In the genomic region with DNA sequence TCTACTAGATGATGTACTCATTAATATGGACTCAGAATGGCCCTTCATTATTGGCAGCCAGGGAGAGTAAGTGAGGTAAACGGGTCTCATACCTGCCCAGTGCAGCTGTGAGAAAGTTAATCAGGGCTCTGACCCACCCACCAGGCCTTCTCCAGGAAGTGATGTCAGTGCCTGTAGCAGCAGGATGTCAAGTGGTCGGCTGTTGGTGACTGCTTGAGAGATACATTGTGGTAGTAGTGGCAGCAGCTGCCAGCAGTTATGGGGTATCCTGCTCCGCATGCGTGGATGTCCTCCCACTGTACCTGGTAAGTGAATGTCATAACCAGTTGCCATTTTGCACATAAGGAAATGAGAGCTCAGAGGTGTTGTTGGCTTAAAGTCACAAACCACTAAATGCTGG, we compare ENCODE assay signal across 13 mouse cellular contexts. TPM values are rescaled to one million over a fixed set of nuclear protein-coding genes. Genes with fewer than 3 reads are reported as not detected.
DNase-seq lines count a peak whose midpoint lies in the region; ATAC-seq lines count a peak whose summit lies in the region.
"Had no signal": no experiment of that assay in that cellular context is flagged by ENCODE, and none has a peak within 500 bp of the region (broad histone marks: within the 10 kb centered on the region; RNA-seq: fewer than 3 reads in every experiment).

No protein-coding gene starts in this region.

- 0 out of 2 replicates have a peak, but pooled peaks cover 9% of the 10 kb centered on the region for H3K36me3 ChIP-seq in midbrain, embryonic 12.5 days
- H3K36me3 ChIP-seq in midbrain, embryonic 10.5 days = no peaks in the 10 kb centered on the region
- peaks cover 7% of the 10 kb centered on the region; the same call in 1 of the 2 replicates for H3K36me3 ChIP-seq in forebrain, embryonic 16.5 days (ENCODE audit: control insufficient read depth, insufficient read depth)
- peaks cover 20% of the 10 kb centered on the region for H3K36me3 ChIP-seq in midbrain, embryonic 14.5 days (ENCODE audit: control insufficient read depth, insufficient read depth, low read length)
- no peaks in the 10 kb centered on the region for H3K36me3 ChIP-seq in intestine, embryonic 15.5 days
- H3K36me3 ChIP-seq: embryonic facial prominence, embryonic 12.5 days had no signal

- H3K9me3 ChIP-seq in midbrain, embryonic 12.5 days = no peaks in the 10 kb centered on the region
- H3K9me3 ChIP-seq in midbrain, embryonic 10.5 days (replicated peaks) = no peaks in the 10 kb centered on the region
- no peaks in the 10 kb centered on the region for H3K9me3 ChIP-seq in forebrain, embryonic 16.5 days (ENCODE audit: control insufficient read depth, low read length)
- H3K9me3 ChIP-seq in midbrain, embryonic 14.5 days (ENCODE audit: control insufficient read depth, low read length) = no peaks in the 10 kb centered on the region
- H3K9me3 ChIP-seq in intestine, embryonic 15.5 days = no peaks in the 10 kb centered on the region
- H3K9me3 ChIP-seq: embryonic facial prominence, embryonic 12.5 days had no signal

- no peak for DNase-seq in midbrain, embryonic 10.5 days (ENCODE audit: low spot score)
- DNase-seq in midbrain, embryonic 14.5 days = no peak
- peak; percentile 56 for DNase-seq in thymus, postnatal 14 days
- DNase-seq in layer of hippocampus, adult 8-10 months (ENCODE audit: low spot score in 2 of 2) = no peak
- DNase-seq in gastrocnemius, adult 18-20 months (ENCODE audit: low spot score) = no peak
- DNase-seq: cerebellum, adult 2 months; heart, postnatal 14 days; kidney, postnatal 36 days; liver had no signal

- ATAC-seq in midbrain, embryonic 12.5 days (ENCODE audit: low FRiP score, low read depth) = no peak
- no peak for ATAC-seq in forebrain, embryonic 16.5 days
- no peak for ATAC-seq in midbrain, embryonic 14.5 days (ENCODE audit: low FRiP score, low TSS enrichment)
- ATAC-seq in intestine, embryonic 15.5 days = no peak

- peaks cover 15% of the 10 kb centered on the region; the same call in 1 of the 2 replicates for H3K4me1 ChIP-seq in midbrain, embryonic 12.5 days
- peaks cover 10% of the 10 kb centered on the region; the same call in 1 of the 2 replicates for H3K4me1 ChIP-seq in midbrain, embryonic 10.5 days
- peaks cover 12% of the 10 kb centered on the region for H3K4me1 ChIP-seq in forebrain, embryonic 16.5 days (replicated peaks; ENCODE audit: control insufficient read depth, insufficient read depth, low read length)
- H3K4me1 ChIP-seq in midbrain, embryonic 14.5 days (ENCODE audit: control insufficient read depth, insufficient read depth, low read length) = peaks cover 38% of the 10 kb centered on the region
- H3K4me1 ChIP-seq in intestine, embryonic 15.5 days (replicated peaks) = no peaks in the 10 kb centered on the region
- H3K4me1 ChIP-seq: embryonic facial prominence, embryonic 12.5 days had no signal

- WGBS in midbrain, embryonic 12.5 days = 81% methylated on average over 4 of the region's 4 CpGs
- WGBS in midbrain, embryonic 10.5 days = 84% methylated on average over 4 of the region's 4 CpGs
- 61% methylated on average over 4 of the region's 4 CpGs for WGBS in forebrain, embryonic 16.5 days
- WGBS in midbrain, embryonic 14.5 days = 72% methylated on average over 4 of the region's 4 CpGs
- WGBS in intestine, embryonic 15.5 days = 66% methylated on average over 4 of the region's 4 CpGs

- no peak overlapping the region for H3K9ac ChIP-seq in midbrain, embryonic 12.5 days (replicated peaks)
- no peak overlapping the region; the same call in 1 of the 2 replicates for H3K9ac ChIP-seq in forebrain, embryonic 16.5 days (replicated peaks; ENCODE audit: low read depth, low read length)
- no peak overlapping the region for H3K9ac ChIP-seq in midbrain, embryonic 14.5 days (replicated peaks; ENCODE audit: low read length)
- H3K9ac ChIP-seq in intestine, embryonic 15.5 days = no peak overlapping the region
- H3K9ac ChIP-seq: embryonic facial prominence, embryonic 12.5 days had no signal

- H3K4me3 ChIP-seq in midbrain, embryonic 12.5 days = no peak overlapping the region
- no peak overlapping the region for H3K4me3 ChIP-seq in midbrain, embryonic 10.5 days
- no peak overlapping the region for H3K4me3 ChIP-seq in forebrain, embryonic 16.5 days (replicated peaks; ENCODE audit: low read length)
- H3K4me3 ChIP-seq in midbrain, embryonic 14.5 days (replicated peaks; ENCODE audit: low read depth, low read length) = no peak overlapping the region
- H3K4me3 ChIP-seq in intestine, embryonic 15.5 days (replicated peaks) = no peak overlapping the region
- H3K4me3 ChIP-seq: embryonic facial prominence, embryonic 12.5 days had no signal

- no peak overlapping the region for H3K4me2 ChIP-seq in midbrain, embryonic 12.5 days (replicated peaks)
- H3K4me2 ChIP-seq in forebrain, embryonic 16.5 days (ENCODE audit: low read length) = no peak overlapping the region
- no peak overlapping the region for H3K4me2 ChIP-seq in midbrain, embryonic 14.5 days (ENCODE audit: low read length)
- no peak overlapping the region for H3K4me2 ChIP-seq in intestine, embryonic 15.5 days (replicated peaks)
- H3K4me2 ChIP-seq: embryonic facial prominence, embryonic 12.5 days had no signal

- H3K27me3 ChIP-seq in midbrain, embryonic 12.5 days = no peaks in the 10 kb centered on the region
- H3K27me3 ChIP-seq in midbrain, embryonic 10.5 days (ENCODE audit: low read depth, poor library complexity, severe bottlenecking) = no peaks in the 10 kb centered on the region
- no peaks in the 10 kb centered on the region for H3K27me3 ChIP-seq in forebrain, embryonic 16.5 days (replicated peaks; ENCODE audit: control insufficient read depth, insufficient read depth, low read length)
- no peaks in the 10 kb centered on the region for H3K27me3 ChIP-seq in midbrain, embryonic 14.5 days (ENCODE audit: control insufficient read depth, insufficient read depth, low read length)
- H3K27me3 ChIP-seq in intestine, embryonic 15.5 days (replicated peaks) = no peaks in the 10 kb centered on the region
- H3K27me3 ChIP-seq: embryonic facial prominence, embryonic 12.5 days had no signal

- peak overlapping the region; percentile 4; the same call in 1 of the 2 replicates for H3K27ac ChIP-seq in midbrain, embryonic 12.5 days (replicated peaks)
- H3K27ac ChIP-seq in midbrain, embryonic 10.5 days (replicated peaks) = no peak overlapping the region
- H3K27ac ChIP-seq in forebrain, embryonic 16.5 days (ENCODE audit: low read length) = peak overlapping the region; percentile 46
- peak overlapping the region; percentile 73; the same call in 1 of the 2 replicates for H3K27ac ChIP-seq in midbrain, embryonic 14.5 days (replicated peaks; ENCODE audit: low read depth, low read length)
- no peak overlapping the region for H3K27ac ChIP-seq in intestine, embryonic 15.5 days
- H3K27ac ChIP-seq: embryonic facial prominence, embryonic 12.5 days had no signal

RNA-seq across cellular contexts. Expression of gene Nsg2, which starts 39.4 kb away (rescaled TPM):
- 193 and 198 TPM in 2 replicates for polyA plus RNA-seq in midbrain, embryonic 12.5 days (2016; fragmentation: Nextera tagmentation; extraction: Ambion mirVana)
- 25.7 and 51.3 TPM in 2 replicates for polyA plus RNA-seq in midbrain, embryonic 10.5 days (2016; fragmentation: Nextera tagmentation; extraction: Ambion mirVana)
- polyA plus RNA-seq in forebrain, embryonic 16.5 days (2015; fragmentation: Nextera tagmentation; extraction: Ambion mirVana) = 770 and 805 TPM in 2 replicates
- 209 and 548 TPM in 2 replicates for polyA plus RNA-seq in midbrain, embryonic 14.5 days (2014; fragmentation: Nextera tagmentation; extraction: Ambion mirVana)
- 100 to 1,000 TPM; 635 to 719 (median 677) TPM for total RNA-seq in layer of hippocampus, adult 8-10 months (2022)
- not detected for total RNA-seq in gastrocnemius, adult 18-20 months (2021)
- polyA plus RNA-seq in intestine, embryonic 15.5 days (2015; fragmentation: Nextera tagmentation; extraction: Ambion mirVana) = 10.0 and 12.0 TPM in 2 replicates

Comparison
In these comparisons a context has a peak if more than half of its experiments do, and no peak if none do; other contexts are left out.
1. H3K27ac ChIP-seq: peak in midbrain, embryonic 12.5 days (single experiment), forebrain, embryonic 16.5 days (single experiment) and midbrain, embryonic 14.5 days (single experiment); none in midbrain, embryonic 10.5 days (single experiment) and intestine, embryonic 15.5 days (single experiment).